Mouse (Mus musculus) midbrain, postnatal 0 days (tissue): ENCODE measurements around the gene 2310033P09Rik. TPM values are rescaled to one million over a fixed set of nuclear protein-coding genes. Genes with fewer than 3 reads are reported as not detected.

Source experiments
- ATAC-seq: fragments of 200-750 bp; cut with Nextera tagmentation; 2 replicates; pipeline ENCODE4 v1.8.0; 2017; ENCODE audit warnings: moderate number of reproducible peaks, mild to moderate bottlenecking, moderate TSS enrichment, moderate library complexity; ENCODE audit not compliant: low FRiP score
- DNase-seq: peaks from one replicate; pipeline ENCODE4 v3.0.0-alpha.2; 2015; ENCODE audit warnings: low spot score
- H3K27ac ChIP-seq: fragments of 300-500 bp; sonication (generic); 2 replicates; pipeline ENCODE4 v1.5.1; 2014; ENCODE audit warnings: low read depth, mild to moderate bottlenecking, low read length, mixed read lengths
- H3K27me3 ChIP-seq: fragments of 300-500 bp; sonication (generic); 2 replicates; pipeline ENCODE4 v1.6.1; 2014; ENCODE audit warnings: low read length, control low read depth, mixed read lengths; ENCODE audit not compliant: insufficient read depth
- H3K36me3 ChIP-seq: fragments of 300-500 bp; sonication (generic); 2 replicates; pipeline ENCODE4 v1.6.1; 2014; ENCODE audit warnings: low read length, control low read depth, mixed read lengths; ENCODE audit not compliant: insufficient read depth
- H3K4me1 ChIP-seq: fragments of 300-500 bp; sonication (generic); 2 replicates; pipeline ENCODE4 v1.6.1; 2014; ENCODE audit warnings: mild to moderate bottlenecking, control low read depth, antibody characterized with exemption, low read length, mixed read lengths; ENCODE audit not compliant: insufficient read depth
- H3K4me2 ChIP-seq: fragments of 300-500 bp; sonication (generic); 2 replicates; pipeline ENCODE4 v1.6.1; 2014; ENCODE audit warnings: low read depth, mild to moderate bottlenecking, low read length, mixed read lengths; ENCODE audit not compliant: poor library complexity, severe bottlenecking
- H3K4me3 ChIP-seq: fragments of 300-500 bp; sonication (generic); 2 replicates; pipeline ENCODE4 v1.5.1; 2014; ENCODE audit warnings: low read depth, mild to moderate bottlenecking, low read length, moderate library complexity
- H3K9ac ChIP-seq: fragments of 300-500 bp; sonication (generic); replicated peaks from 2 replicates; pipeline ENCODE4 v1.6.1; 2014; ENCODE audit warnings: mild to moderate bottlenecking, low read length, moderate library complexity, mixed read lengths; ENCODE audit not compliant: poor library complexity, severe bottlenecking
- H3K9me3 ChIP-seq: fragments of 300-500 bp; sonication (generic); 2 replicates; pipeline ENCODE4 v1.6.1; 2016; ENCODE audit warnings: low read length, control low read depth
- CTCF ChIP-seq: IDR thresholded peaks from 2 replicates; pipeline ENCODE4 v1.5.1; 2016; ENCODE audit warnings: antibody characterized with exemption, mild to moderate bottlenecking
- WGBS: fragments of 180-500 bp; shearing (Covaris S2); extraction: QIAGEN DNeasy Blood & Tissue Kit; methylation state at CpG from one replicate; pipeline ENCODE4 v1.1.7; 2014; 5-methylcytosine and 5-hydroxymethylcytosine counted together
- polyA plus RNA-seq: library from polyadenylated mRNA; unstranded; fragments of >200 nt; fragmentation: Nextera tagmentation; extraction: Ambion mirVana; gene quantifications from 2 replicates; pipeline ENCODE4 v1.2.1, GENCODE M21; 2015
- total RNA-seq: library from RNA; depleted of rRNA; stranded (reverse); fragments of >200 nt; gene quantifications from 2 replicates; pipeline ENCODE4 v1.2.3, GENCODE M21; 2014

The 2310033P09Rik gene
- total and polyA plus RNA-seq, 2 experiments from 2014 or later, result 7.0 to 28.3 TPM

- H3K4me1 ChIP-seq, result peaks cover 15% of the 10 kb centered on the region
- no peaks in the 10 kb centered on the region for H3K36me3 ChIP-seq
- peak within 1 kb of the TSS; percentile 94 for H3K27ac ChIP-seq
- H3K9ac ChIP-seq, result peak within 1 kb of the TSS; percentile 98
- ATAC-seq, result peak; percentile 96
- 5% methylated on average over 53 of the region's 59 CpGs for WGBS
- H3K9me3 ChIP-seq, result no peaks in the 10 kb centered on the region
- no peaks in the 10 kb centered on the region for H3K27me3 ChIP-seq
- TF ChIP-seq CTCF, result no peak; the same call in 1 of the 2 replicates
- H3K4me3 ChIP-seq, result peak within 1 kb of the TSS; percentile 100
- peak; percentile 97 for DNase-seq
- H3K4me2 ChIP-seq, result peak within 1 kb of the TSS; percentile 91
Observed at GRCm38 (mm10) chr11:59228122-59228953, 20.2 kb downstream of the 2310033P09Rik start, which contains the start of gene Arf1. Gene Arf1 (minus strand): TSS chr11:59228270.

GRCm38 (mm10) chr11:59230144-59230760, 22.1 kb downstream of the 2310033P09Rik start:
- DNase-seq (peak; percentile 59), ATAC-seq (no peak)
- TF ChIP-seq CTCF, result peak; percentile 74
- Histone ChIP-seq H3K36me3 (no peaks in the 10 kb centered on the region), H3K9me3 (no peaks in the 10 kb centered on the region), H3K27me3 (no peaks in the 10 kb centered on the region), H3K4me3 (no peak overlapping the region), H3K9ac (no peak overlapping the region), H3K4me2 (no peak overlapping the region), H3K4me1 (peaks cover 9% of the 10 kb centered on the region), H3K27ac (no peak overlapping the region)
- 11% methylated on average over 7 of the region's 7 CpGs for WGBS

DNA sequence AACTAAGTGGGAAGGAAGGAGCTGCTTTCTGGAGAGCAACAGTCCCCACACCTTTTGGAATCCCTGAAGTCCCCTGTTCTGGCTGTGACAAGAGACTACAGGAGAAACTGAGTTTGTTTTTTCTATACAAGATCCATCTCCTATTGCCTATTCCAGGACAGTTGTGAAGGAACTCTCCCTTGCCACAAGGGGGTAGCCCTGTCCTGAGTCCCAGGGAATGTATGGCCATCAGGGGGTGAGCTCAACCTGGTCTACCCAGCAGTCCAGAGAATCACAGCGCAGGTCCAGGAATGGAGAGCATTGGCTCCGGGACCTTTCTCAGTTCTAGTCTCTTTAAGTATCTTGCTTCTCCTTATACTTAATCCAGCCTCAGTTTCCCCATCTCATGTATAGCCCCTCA, 24.7 kb downstream of the 2310033P09Rik start:
- H3K4me3 ChIP-seq, result no peak overlapping the region
- peak; percentile 41 for TF ChIP-seq CTCF
- no peak overlapping the region for H3K27ac ChIP-seq
- H3K36me3 ChIP-seq, result no peaks in the 10 kb centered on the region
- H3K9ac ChIP-seq, result no peak overlapping the region
- no peaks in the 10 kb centered on the region for H3K27me3 ChIP-seq
- no peak for ATAC-seq
- H3K4me1 ChIP-seq, result no peaks in the 10 kb centered on the region
- WGBS, result 54% methylated on average over 2 of the region's 2 CpGs
- no peak for DNase-seq
- H3K9me3 ChIP-seq, result no peaks in the 10 kb centered on the region
- H3K4me2 ChIP-seq, result no peak overlapping the region

GRCm38 (mm10) chr11:59238525-59239427, 30.7 kb downstream of the 2310033P09Rik start:
- peak; percentile 85 for DNase-seq
- no peaks in the 10 kb centered on the region for H3K27me3 ChIP-seq
- 1% methylated on average over 14 of the region's 15 CpGs for WGBS
- H3K27ac ChIP-seq, result no peak overlapping the region
- no peak overlapping the region for H3K4me2 ChIP-seq
- 0 out of 2 replicates have a peak overlapping the region, but pooled peaks have one; percentile 29 for H3K9ac ChIP-seq
- TF ChIP-seq CTCF, result peak; percentile 63
- H3K9me3 ChIP-seq, result no peaks in the 10 kb centered on the region
- no peak overlapping the region for H3K4me3 ChIP-seq
- peak; percentile 75 for ATAC-seq
- H3K36me3 ChIP-seq, result no peaks in the 10 kb centered on the region
- no peaks in the 10 kb centered on the region for H3K4me1 ChIP-seq

DNA sequence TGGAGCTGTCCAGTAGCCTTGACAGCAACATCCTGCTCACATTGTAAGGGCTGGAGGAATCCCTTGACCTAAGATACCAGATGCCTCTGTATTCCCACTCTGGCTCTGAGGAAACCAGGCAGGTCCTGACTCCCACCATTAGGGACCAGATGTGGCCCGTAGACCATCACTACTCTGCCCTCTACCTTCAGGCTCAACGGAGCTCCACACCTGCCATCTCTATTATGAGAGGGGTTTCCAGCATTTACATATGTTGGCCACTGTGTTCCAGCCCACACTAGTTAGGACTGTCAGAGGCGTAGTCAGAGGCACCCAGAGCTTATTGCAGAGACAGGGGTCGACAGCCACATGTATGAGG, 31.3 kb downstream of the 2310033P09Rik start:
- 52% methylated on average over 4 of the region's 4 CpGs for WGBS
- H3K27me3 ChIP-seq, result no peaks in the 10 kb centered on the region
- TF ChIP-seq CTCF, result no peak
- no peak overlapping the region for H3K27ac ChIP-seq
- no peaks in the 10 kb centered on the region for H3K4me1 ChIP-seq
- no peak for ATAC-seq
- no peaks in the 10 kb centered on the region for H3K36me3 ChIP-seq
- H3K9me3 ChIP-seq, result no peaks in the 10 kb centered on the region
- no peak for DNase-seq
- H3K4me3 ChIP-seq, result no peak overlapping the region
- H3K4me2 ChIP-seq, result no peak overlapping the region
- no peak overlapping the region for H3K9ac ChIP-seq
